Mouse (Mus musculus) ovary, adult 10 weeks (tissue): Measurements from ENCODE around the gene Slc15a4. TPM values are rescaled to one million over a fixed set of nuclear protein-coding genes. Genes with fewer than 3 reads are reported as not detected.

Source experiments
- polyA plus RNA-seq: library from polyadenylated mRNA; stranded (reverse); fragments of 350-450 nt; fragmentation: Illumina TruSeq; extraction: RNeasy Lipid Tissue Mini Kit (QIAGEN cat#74804); gene quantifications from one replicate; pipeline ENCODE4 v1.2.3, GENCODE M21; 2014

Slc15a4 gene
- polyA plus RNA-seq: 166 TPM

GRCm38 (mm10) chr5:127632167-127633145 lies at the start of gene Slc15a4, which contains the start of gene Glt1d1:
TSS of gene Slc15a4 (minus strand) at chr5:127632897.
TSS of gene Glt1d1 (plus strand) at chr5:127632262.

Other genes with a start within 250 kb of the Slc15a4 start
- gene Glt1d1, start 635 bp downstream of the Slc15a4 start, polyA plus RNA-seq: not detected